Mouse (Mus musculus): ENCODE data around the gene Trem2.

GRCm38 (mm10) chr17:48371621-48372020 lies 25.4 kb downstream of the Trem2 start:
- TF ChIP-seq GATA1 (IDR thresholded peaks at IDR 0.05; ENCODE audit: low read length) (no peak), TAL1 (IDR thresholded peaks at IDR 0.05; ENCODE audit: low read length) (no peak)
